Mouse (Mus musculus): ENCODE data around the gene Pdcd2. TPM values are rescaled to one million over a fixed set of nuclear protein-coding genes. Genes with fewer than 3 reads are reported as not detected.
A peak's percentile ranks its signal among the peaks of the same experiment; 100 is the strongest.

Gene Pdcd2
- total RNA-seq, 2 experiments from 2014 or later, result 14.8 to 19.7 TPM

DNA sequence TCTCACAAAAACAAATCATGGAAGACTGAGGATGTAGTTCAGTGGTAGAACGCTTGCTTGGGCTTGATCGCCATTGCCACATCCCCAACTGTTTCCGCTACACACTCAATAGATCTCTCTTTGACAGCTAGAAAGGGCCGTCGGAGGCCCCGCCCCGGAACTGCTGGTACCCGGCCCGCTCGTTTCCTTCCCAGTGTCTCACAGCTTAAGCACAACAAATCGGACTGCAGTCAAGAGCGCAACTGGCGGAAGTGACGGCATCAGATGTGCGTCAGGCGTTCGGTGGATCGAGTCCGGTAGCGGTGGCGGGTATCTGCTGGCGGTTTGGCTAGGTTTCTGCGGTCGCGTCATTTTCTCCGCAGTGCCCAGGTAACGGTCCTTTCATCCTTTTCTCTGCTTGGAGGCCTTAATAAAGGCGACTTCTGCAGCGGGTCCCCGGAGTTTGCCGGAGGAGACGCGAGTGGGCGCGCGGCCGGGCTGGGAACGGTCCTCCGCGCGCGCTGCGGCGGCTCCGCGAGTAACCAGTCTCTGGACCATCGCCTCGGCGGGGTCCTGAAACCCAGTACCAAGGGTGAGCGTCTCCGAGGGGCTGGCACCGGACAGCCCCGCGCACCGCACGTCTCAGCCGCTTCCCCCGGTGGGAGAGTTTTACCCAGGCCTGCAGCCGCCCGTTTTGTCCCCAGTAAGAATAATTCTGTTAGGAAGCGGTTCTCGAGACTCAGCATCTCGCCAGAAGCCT, 27.3 kb downstream of the Pdcd2 start, which contains the start of the genes Psmb1 and Tbp:
Psmb1 (minus strand) TSS at position 96 of the 739 bp plus-strand sequence.
Tbp (plus strand) TSS at position 233 of the 739 bp plus-strand sequence.
- intact Hi-C loops (cut with DNase I), result loop anchor here (2.0 kb wide), 1 partner anchor 27 kb away; the partner anchor contains the start of gene Pdcd2
- peak; percentile 94 to 96 for DNase-seq

DNA sequence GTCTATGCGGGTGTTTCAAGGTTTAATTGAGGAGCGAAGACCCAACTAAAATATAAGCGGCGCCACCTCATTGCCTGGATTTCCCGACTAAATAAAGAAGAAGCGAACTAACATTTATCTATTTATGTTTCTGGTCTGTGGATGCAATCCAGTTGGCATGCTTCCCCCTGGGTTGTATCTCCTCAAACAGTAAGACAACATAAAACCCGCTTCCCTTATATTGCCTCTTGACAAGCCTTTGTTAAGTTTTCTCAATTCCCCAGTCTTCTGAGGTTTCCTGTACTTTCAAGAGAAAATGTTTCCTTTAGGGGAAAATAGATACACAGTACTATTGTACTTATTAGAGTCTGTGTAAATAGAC, 28.4 kb downstream of the Pdcd2 start:
- no peak for DNase-seq
- intact Hi-C loops (cut with DNase I), result loop anchor here (2.0 kb wide), 1 partner anchor 28 kb away; the partner anchor contains the start of gene Pdcd2

GRCm38 (mm10) chr17:15497882-15498752, 29.0 kb downstream of the Pdcd2 start:
- peak; percentile 91 to 95 for DNase-seq
- intact Hi-C loops (cut with DNase I), result loop anchor here (2.0 kb wide), 1 partner anchor 29 kb away; the partner anchor contains the start of gene Pdcd2

DNA sequence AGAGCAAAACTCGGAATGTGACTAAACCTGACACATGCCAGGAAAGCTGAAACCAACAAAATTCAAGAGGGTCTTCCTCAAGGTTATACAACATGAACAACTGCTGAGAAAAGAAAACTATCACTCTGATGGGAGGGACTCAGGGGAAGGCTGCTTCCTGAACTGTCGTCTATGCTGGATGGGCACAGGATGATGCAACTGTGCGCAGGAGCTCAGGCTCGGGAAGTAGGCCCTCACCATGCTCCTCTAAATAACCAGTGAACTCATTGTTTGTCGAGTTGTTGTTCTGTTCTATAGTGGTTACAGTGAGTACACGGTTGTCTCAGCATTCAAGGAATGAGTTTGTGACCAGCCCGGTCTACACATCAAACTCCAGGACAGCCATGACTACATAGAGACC, 36.6 kb downstream of the Pdcd2 start:
- intact Hi-C loops (cut with DNase I), result no loop called here
- DNase-seq, result no peak

DNA sequence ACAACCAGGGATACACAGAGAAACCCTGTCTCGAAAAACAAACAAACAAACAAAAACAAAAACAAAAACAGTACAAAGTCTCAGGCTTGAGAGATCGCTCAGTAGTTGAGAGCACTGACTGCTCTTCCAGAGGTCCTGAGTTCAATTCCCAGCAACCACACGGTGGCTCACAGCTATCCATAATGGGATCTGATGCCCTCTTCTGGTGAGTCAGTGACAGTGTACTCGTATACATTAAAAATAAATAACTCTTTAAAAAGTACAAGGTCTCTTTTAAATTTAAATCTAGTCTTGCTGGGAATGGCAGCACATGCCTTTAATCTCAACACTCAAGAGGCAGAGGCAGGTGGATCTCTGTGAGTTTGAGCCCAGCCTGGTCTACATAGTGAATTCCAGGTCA, 54.4 kb downstream of the Pdcd2 start:
- intact Hi-C loops (cut with DNase I), result no loop called here
- DNase-seq, result no peak

Other genes starting within 250 kb of the Pdcd2 start
- 1 to 10 TPM; 6.2 to 7.0 TPM for gene Dll1, start 150.4 kb downstream of the Pdcd2 start, total RNA-seq (2021)
- 10 to 100 TPM; 11.4 to 11.9 TPM for gene Fam120b, start 131.1 kb downstream of the Pdcd2 start, total RNA-seq (2021)
- 100 to 1,000 TPM; 123 to 127 TPM for gene Psmb1, start 27.6 kb downstream of the Pdcd2 start, total RNA-seq (2021)
- gene Tbp, start 27.4 kb downstream of the Pdcd2 start, total RNA-seq (2021), result 10 to 100 TPM in 1 of 2 experiments, 1 to 10 TPM in 1; 8.2 to 12.8 TPM
- gene Prdm9, start 37.1 kb upstream of the Pdcd2 start, total RNA-seq (2021), result 1 to 10 TPM; 1.7 to 1.8 TPM
- gene Chd1, start 177.7 kb upstream of the Pdcd2 start, total RNA-seq (2021), result 10 to 100 TPM; 20.6 to 20.8 TPM

All from heart, postnatal 36 days (tissue).